Mouse (Mus musculus): ENCODE results near the gene Aagab. TPM values are rescaled to one million over a fixed set of nuclear protein-coding genes. Genes with fewer than 3 reads are reported as not detected.

Aagab gene
- polyA plus RNA-seq, 1 experiment: 4.4 TPM

DNA sequence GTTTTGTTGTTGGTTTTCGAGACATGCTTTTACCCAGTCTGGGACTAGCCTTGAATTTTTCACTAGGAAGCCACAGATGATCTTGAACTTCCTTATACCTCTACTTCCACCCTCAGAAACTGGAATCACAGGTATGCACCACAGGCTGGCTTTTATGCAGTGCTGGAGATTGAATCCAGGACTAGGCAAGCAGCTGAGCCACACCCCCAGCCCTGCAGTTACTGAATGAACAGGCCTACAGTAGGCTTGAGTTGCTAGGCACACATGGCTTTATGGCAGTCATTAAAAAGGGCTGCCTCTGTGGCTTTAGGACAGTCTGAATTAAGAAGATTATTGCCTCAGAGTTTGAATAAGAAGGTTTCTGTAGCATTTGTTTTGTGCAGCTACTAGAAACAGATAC, 7.4 kb upstream of the Aagab start:
- TF ChIP-seq GATA1 (IDR thresholded peaks at IDR 0.05; ENCODE audit: borderline replicate concordance, low read length) (no peak), FLI1 (IDR thresholded peaks at IDR 0.05; ENCODE audit: low read length) (no peak)
- H3K36me3 ChIP-seq (replicated peaks; ENCODE audit: low read length): no peaks in the 10 kb centered on the region
- H3K9me3 ChIP-seq: no peaks in the 10 kb centered on the region
- H3K4me3 ChIP-seq (replicated peaks): no peak overlapping the region
- H3K4me1 ChIP-seq: peaks cover 48% of the 10 kb centered on the region
- peaks cover 6% of the 10 kb centered on the region for H3K27me3 ChIP-seq (replicated peaks)

DNA sequence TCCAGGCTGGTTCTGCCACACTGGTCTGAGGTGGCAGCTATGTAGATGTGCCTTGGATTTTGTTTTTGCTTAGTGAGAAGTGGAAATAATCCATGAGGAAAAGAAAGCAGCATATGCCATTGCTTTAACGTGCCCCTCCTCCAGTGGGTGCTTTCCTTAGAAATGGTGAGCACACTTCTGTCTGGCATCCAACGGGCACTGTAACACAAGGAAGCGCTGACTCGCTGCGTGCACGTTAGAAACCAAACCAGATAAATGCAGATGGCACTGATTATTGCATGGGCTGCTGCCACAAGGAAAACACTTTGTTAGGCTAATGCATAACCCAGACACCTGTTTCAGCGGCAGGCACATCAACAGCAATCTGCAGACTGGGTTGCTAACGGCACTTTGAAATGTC, 6.8 kb upstream of the Aagab start:
- TF ChIP-seq FLI1 (IDR thresholded peaks at IDR 0.05; ENCODE audit: low read length) (no peak), GATA1 (IDR thresholded peaks at IDR 0.05; ENCODE audit: borderline replicate concordance, low read length) (no peak)
- Histone ChIP-seq H3K36me3 (replicated peaks; ENCODE audit: low read length) (no peaks in the 10 kb centered on the region), H3K9me3 (no peaks in the 10 kb centered on the region), H3K27me3 (replicated peaks) (peaks cover 6% of the 10 kb centered on the region), H3K4me3 (replicated peaks) (no peak overlapping the region), H3K4me1 (peaks cover 48% of the 10 kb centered on the region)

DNA sequence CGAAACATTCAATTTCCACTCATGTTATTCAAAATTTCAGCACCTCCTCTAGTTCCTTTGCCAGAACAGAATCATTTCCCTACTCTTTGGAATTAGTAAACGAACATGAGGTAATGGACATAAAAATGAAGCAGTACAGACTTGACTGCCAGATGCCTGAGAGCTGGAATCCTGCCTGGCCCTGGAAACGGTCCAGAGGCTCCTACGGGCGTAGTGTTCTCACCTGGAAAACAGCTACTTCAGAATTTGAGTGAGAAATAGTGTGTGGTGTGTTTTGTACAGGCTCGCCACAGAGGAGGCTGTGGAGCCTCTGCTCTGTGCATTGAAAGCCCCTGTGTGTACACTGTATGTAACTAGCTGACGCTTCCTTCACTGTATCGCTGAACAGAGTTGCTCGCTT, 5.8 kb upstream of the Aagab start:
- TF ChIP-seq GATA1 (IDR thresholded peaks at IDR 0.05; ENCODE audit: borderline replicate concordance, low read length): no peak
- TF ChIP-seq FLI1 (IDR thresholded peaks at IDR 0.05; ENCODE audit: low read length): no peak
- no peak overlapping the region for H3K4me3 ChIP-seq (replicated peaks)
- no peaks in the 10 kb centered on the region for H3K36me3 ChIP-seq (replicated peaks; ENCODE audit: low read length)
- H3K4me1 ChIP-seq: peaks cover 38% of the 10 kb centered on the region
- H3K27me3 ChIP-seq (replicated peaks): peaks cover 6% of the 10 kb centered on the region
- no peaks in the 10 kb centered on the region for H3K9me3 ChIP-seq

DNA sequence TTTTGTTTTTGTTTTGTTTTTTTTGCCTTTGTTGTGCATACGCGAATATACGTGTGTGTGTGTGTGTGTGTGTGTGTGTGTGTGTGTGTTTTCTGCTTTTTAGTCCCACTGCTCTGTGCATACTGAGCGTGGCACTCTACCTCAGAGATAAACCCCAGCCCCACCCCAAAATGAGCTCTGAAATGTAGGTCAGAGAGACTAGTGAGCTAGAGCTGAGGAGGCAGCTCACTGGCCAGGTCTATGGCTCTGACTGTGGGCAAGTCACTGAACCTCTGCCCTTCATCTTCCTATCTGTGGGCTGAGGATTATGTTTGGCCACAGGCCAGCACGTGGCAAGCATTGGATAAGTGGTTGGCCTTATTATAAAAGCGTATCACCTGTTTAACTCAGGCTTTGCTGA, 1.4 kb downstream of the Aagab start:
- Histone ChIP-seq H3K9me3 (no peaks in the 10 kb centered on the region), H3K27me3 (replicated peaks) (no peaks in the 10 kb centered on the region), H3K4me1 (peaks cover 61% of the 10 kb centered on the region), H3K4me3 (replicated peaks) (peak overlapping the region; percentile 97), H3K36me3 (replicated peaks; ENCODE audit: low read length) (peaks cover 22% of the 10 kb centered on the region)
- no peak for TF ChIP-seq GATA1 (IDR thresholded peaks at IDR 0.05; ENCODE audit: borderline replicate concordance, low read length)
- TF ChIP-seq FLI1 (IDR thresholded peaks at IDR 0.05; ENCODE audit: low read length): no peak

DNA sequence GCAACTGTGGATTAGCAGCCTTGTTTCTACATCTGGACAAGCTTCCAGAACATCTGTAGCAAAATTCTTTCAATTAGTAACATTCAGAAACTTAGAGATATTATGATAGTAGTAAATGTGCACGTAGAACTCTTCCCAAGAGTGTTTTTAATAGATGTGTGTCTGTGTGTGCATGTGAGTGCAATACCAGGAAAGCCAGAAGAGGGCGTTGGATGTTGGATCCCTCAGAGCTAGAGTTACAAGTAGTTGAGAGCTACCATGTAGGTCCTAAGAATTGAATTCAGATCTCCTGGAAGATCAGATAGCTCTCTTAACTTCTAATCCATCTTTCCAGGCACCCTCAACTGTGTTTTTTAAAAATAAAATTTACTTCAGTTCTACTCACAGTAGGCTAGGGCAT, 4.1 kb downstream of the Aagab start:
- peaks cover 85% of the 10 kb centered on the region for H3K4me1 ChIP-seq
- no peak overlapping the region for H3K4me3 ChIP-seq (replicated peaks)
- TF ChIP-seq FLI1 (IDR thresholded peaks at IDR 0.05; ENCODE audit: low read length): no peak
- no peak for TF ChIP-seq GATA1 (IDR thresholded peaks at IDR 0.05; ENCODE audit: borderline replicate concordance, low read length)
- no peaks in the 10 kb centered on the region for H3K27me3 ChIP-seq (replicated peaks)
- peaks cover 35% of the 10 kb centered on the region for H3K36me3 ChIP-seq (replicated peaks; ENCODE audit: low read length)
- no peaks in the 10 kb centered on the region for H3K9me3 ChIP-seq

DNA sequence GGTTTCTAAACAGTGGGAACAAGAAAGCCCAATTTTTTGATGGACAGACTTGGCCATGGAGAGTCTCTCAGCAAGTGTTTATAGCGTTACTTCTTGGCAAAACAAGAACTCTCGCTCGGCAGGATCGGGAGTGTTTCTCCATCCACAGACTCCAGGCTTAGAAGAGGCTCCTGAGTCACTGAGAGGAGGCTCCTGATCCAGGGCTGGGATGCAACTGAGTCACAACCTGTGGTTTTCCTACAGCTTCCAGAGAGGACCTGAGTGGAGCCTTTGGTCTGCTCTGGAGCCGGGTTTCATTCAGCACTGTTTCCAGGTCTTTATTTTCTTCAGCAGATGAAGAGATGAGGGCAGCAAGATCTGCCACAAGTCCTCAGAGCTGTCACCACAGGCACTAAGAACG, 5.5 kb downstream of the Aagab start:
- peaks cover 45% of the 10 kb centered on the region for H3K36me3 ChIP-seq (replicated peaks; ENCODE audit: low read length)
- no peak overlapping the region for H3K4me3 ChIP-seq (replicated peaks)
- H3K9me3 ChIP-seq: no peaks in the 10 kb centered on the region
- H3K4me1 ChIP-seq: peaks cover 93% of the 10 kb centered on the region
- no peaks in the 10 kb centered on the region for H3K27me3 ChIP-seq (replicated peaks)
- TF ChIP-seq FLI1 (IDR thresholded peaks at IDR 0.05; ENCODE audit: low read length) (no peak), GATA1 (IDR thresholded peaks at IDR 0.05; ENCODE audit: borderline replicate concordance, low read length) (no peak)

DNA sequence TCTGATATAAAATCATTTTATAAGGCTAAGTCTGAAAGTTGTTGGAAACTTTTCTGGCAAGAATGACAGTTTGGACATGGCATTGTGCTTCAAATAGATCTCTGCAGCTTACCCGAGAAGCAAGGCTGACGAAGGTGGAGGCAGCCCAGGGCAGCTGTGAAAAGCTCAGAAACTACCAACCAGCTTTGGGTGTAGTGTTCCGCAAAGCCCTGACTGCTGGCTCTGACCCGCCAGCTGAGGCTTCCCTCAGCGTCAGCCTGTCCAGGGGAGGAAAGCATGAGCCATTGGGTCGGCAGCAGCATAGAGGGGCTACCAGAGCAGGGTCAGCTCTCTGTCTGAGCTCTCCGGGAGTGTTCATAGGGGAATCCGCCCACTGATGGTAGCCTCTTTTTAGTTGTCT, 6.8 kb downstream of the Aagab start:
- H3K4me3 ChIP-seq (replicated peaks): no peak overlapping the region
- H3K9me3 ChIP-seq: no peaks in the 10 kb centered on the region
- TF ChIP-seq GATA1 (IDR thresholded peaks at IDR 0.05; ENCODE audit: borderline replicate concordance, low read length): no peak
- no peak for TF ChIP-seq FLI1 (IDR thresholded peaks at IDR 0.05; ENCODE audit: low read length)
- H3K4me1 ChIP-seq: peaks cover 95% of the 10 kb centered on the region
- H3K27me3 ChIP-seq (replicated peaks): no peaks in the 10 kb centered on the region
- H3K36me3 ChIP-seq (replicated peaks; ENCODE audit: low read length): peaks cover 52% of the 10 kb centered on the region

DNA sequence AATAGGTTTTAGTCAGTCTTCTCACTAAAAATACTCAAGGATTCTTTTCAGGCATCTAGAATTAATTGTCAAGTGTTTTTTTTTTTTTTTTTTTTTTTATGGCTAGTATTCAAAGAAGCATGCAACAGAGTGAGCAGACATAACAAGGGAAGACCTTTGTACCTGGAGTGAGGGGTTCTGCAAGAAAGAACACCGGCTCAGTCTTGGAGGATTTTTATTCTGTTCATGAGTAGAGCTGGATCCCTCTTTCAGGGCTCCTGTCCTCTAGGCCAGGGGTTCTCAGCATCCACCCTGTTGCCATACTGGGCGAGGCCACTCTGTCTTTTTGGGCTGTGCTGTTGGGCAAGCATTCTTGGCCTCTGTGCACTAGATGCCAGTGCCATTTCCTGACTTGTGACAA, 7.3 kb downstream of the Aagab start:
- Histone ChIP-seq H3K9me3 (no peaks in the 10 kb centered on the region), H3K4me1 (peaks cover 95% of the 10 kb centered on the region), H3K4me3 (replicated peaks) (peak overlapping the region; percentile 74), H3K36me3 (replicated peaks; ENCODE audit: low read length) (peaks cover 56% of the 10 kb centered on the region), H3K27me3 (replicated peaks) (no peaks in the 10 kb centered on the region)
- TF ChIP-seq FLI1 (IDR thresholded peaks at IDR 0.05; ENCODE audit: low read length) (no peak), GATA1 (IDR thresholded peaks at IDR 0.05; ENCODE audit: borderline replicate concordance, low read length) (no peak)

DNA sequence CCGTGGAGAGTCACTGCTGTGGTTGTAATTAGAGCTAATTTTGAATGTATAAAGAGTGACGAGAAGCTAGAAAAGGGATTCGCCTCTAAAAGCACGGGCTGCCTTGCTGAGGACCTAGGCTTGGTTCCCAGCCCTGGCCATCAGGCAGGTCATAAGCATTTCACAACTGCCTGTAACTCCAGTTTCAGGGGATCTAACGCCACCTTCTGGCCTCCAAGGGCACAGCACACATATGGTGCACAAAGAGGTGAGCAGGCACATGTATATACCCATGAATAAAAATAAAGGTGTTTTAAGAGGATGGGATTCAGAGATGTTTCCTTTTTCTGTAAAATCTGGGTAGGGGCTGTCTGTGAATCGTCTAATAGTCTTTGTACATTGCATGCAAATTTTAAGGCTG, 7.8 kb downstream of the Aagab start:
- H3K4me3 ChIP-seq (replicated peaks): peak overlapping the region; percentile 88
- peaks cover 95% of the 10 kb centered on the region for H3K4me1 ChIP-seq
- no peaks in the 10 kb centered on the region for H3K27me3 ChIP-seq (replicated peaks)
- no peaks in the 10 kb centered on the region for H3K9me3 ChIP-seq
- H3K36me3 ChIP-seq (replicated peaks; ENCODE audit: low read length): peaks cover 59% of the 10 kb centered on the region
- no peak for TF ChIP-seq FLI1 (IDR thresholded peaks at IDR 0.05; ENCODE audit: low read length)
- no peak for TF ChIP-seq GATA1 (IDR thresholded peaks at IDR 0.05; ENCODE audit: borderline replicate concordance, low read length)

DNA sequence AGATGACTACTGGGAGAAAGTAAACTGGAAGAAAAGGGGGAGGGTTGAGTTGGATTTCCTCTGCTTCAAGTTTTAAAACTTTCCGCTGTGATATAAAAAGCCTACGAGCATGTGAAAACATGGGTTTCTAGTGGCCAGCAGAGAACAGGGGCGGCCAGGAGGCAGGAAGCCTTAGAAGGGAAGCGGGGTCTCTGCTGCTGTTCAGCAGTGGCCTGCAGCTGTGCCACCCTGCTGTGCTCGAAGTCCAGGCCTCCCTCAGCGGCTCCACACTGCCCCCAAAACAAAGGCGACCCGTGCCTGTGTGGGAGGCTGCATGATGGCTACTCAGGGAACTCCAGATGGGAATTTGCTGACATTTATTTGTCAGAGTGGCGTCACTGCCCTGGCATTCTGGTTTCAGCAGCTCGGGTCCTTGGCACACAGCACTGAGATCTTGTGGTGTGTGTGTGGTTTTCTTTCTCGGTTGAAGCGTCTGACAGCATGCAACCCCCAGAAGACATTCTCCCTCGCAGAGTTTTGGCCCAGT, 8.4 kb downstream of the Aagab start:
- H3K27me3 ChIP-seq (replicated peaks): no peaks in the 10 kb centered on the region
- H3K36me3 ChIP-seq (replicated peaks; ENCODE audit: low read length): peaks cover 56% of the 10 kb centered on the region
- H3K4me3 ChIP-seq (replicated peaks): peak overlapping the region; percentile 88
- TF ChIP-seq FLI1 (IDR thresholded peaks at IDR 0.05; ENCODE audit: low read length): no peak
- TF ChIP-seq GATA1 (IDR thresholded peaks at IDR 0.05; ENCODE audit: borderline replicate concordance, low read length): no peak
- no peaks in the 10 kb centered on the region for H3K9me3 ChIP-seq
- H3K4me1 ChIP-seq: peaks cover 95% of the 10 kb centered on the region

DNA sequence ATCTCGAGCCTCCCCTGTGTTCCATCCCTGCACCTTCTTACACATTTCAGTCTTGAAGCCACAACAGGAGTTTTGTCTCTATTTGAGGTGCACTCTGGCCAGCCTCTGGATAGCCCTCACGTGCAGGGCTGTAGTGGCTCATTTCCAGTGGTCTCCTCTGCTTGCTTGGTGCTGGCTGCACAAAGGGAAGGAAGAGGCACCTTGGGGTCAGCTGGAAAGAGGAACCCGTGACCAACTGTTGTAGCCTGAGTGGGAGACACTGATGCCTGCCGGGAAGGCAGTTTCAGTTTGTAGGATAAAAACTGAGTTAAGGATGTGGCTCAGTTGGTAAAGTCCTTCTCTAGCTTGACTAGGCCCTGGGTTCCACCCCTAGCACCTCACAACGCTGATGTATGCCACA, 9.5 kb downstream of the Aagab start:
- no peak for TF ChIP-seq GATA1 (IDR thresholded peaks at IDR 0.05; ENCODE audit: borderline replicate concordance, low read length)
- no peak for TF ChIP-seq FLI1 (IDR thresholded peaks at IDR 0.05; ENCODE audit: low read length)
- H3K4me3 ChIP-seq (replicated peaks): peak overlapping the region; percentile 81
- peaks cover 61% of the 10 kb centered on the region for H3K36me3 ChIP-seq (replicated peaks; ENCODE audit: low read length)
- no peaks in the 10 kb centered on the region for H3K27me3 ChIP-seq (replicated peaks)
- no peaks in the 10 kb centered on the region for H3K9me3 ChIP-seq
- H3K4me1 ChIP-seq: peaks cover 85% of the 10 kb centered on the region
